Mouse (Mus musculus) stomach, adult 2 months (tissue): Measurements from ENCODE around the gene Mageb5. TPM values are rescaled to one million over a fixed set of nuclear protein-coding genes. Genes with fewer than 3 reads are reported as not detected.

Experiments used
- polyA plus RNA-seq: library from polyadenylated mRNA; depleted of rRNA; stranded (reverse); fragments of >200 nt; gene quantifications from 2 replicates; pipeline ENCODE4 v1.2.3, GENCODE M21; 2012; rRNA removed

Mageb5 gene
- polyA plus RNA-seq, result not detected in 2 replicates

DNA sequence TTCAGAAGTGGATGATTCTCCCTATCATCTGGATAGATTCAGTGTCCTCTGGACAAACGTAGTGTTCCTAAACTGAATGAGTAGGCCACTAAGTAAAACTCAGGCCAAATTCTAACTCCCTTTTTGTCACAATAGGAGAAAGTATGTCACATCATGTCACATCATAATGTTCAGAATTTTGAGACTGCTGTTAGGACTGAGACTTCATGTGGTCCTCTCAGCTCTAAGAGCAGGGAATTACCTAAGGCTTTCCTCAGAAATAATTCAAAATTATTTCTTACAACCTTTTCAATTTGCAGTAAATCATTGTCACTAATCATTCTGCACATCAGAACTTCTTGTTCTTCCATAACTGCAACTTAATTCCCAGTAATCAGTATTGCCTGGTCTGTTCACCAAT lies at the start of gene Mageb5:
Gene Mageb5 (minus strand): TSS at position 101 of the 400 bp plus-strand sequence.

Other genes starting within 250 kb of the Mageb5 start
- not detected in 2 replicates for gene 1700084M14Rik, start 207.1 kb downstream of the Mageb5 start, polyA plus RNA-seq
- not detected in 2 replicates for gene Gm14781, start 150.8 kb downstream of the Mageb5 start, polyA plus RNA-seq
- gene Mageb1, start 233.3 kb upstream of the Mageb5 start, polyA plus RNA-seq, result not detected in 2 replicates